Mouse (Mus musculus): ENCODE results near the gene Lin28b.

GRCm38 (mm10) chr10:45485226-45485760 lies 902 bp downstream of the Lin28b start:
- TF ChIP-seq EP300 (IDR thresholded peaks at IDR 0.05; ENCODE audit: low read depth in 1 of 2, low read length in 2 of 2) (no peak), CTCF (IDR thresholded peaks at IDR 0.05 in 2 of 3, conservative IDR thresholded peaks at IDR 0.05 in 1 of 3; ENCODE audit: control insufficient read depth in 1 of 3, insufficient read depth in 1 of 3, low read depth in 2 of 3, low read length in 3 of 3, poor library complexity in 1 of 3, severe bottlenecking in 1 of 3) (no peak), JUND (IDR thresholded peaks at IDR 0.05; ENCODE audit: low read depth, low read length) (no peak), KAT2A (conservative IDR thresholded peaks at IDR 0.05; ENCODE audit: low read depth, low read length) (no peak), MAZ (IDR thresholded peaks at IDR 0.05; ENCODE audit: low read depth, low read length) (no peak), POLR2A (IDR thresholded peaks at IDR 0.05; ENCODE audit: control insufficient read depth in 1 of 2, insufficient read depth in 1 of 2, low read depth in 1 of 2, low read length in 2 of 2, poor library complexity in 1 of 2) (no peak), GATA1 (IDR thresholded peaks at IDR 0.05; ENCODE audit: low read depth, low read length) (no peak), E2F4 (IDR thresholded peaks at IDR 0.05; ENCODE audit: borderline replicate concordance, low read depth, low read length) (no peak), ZC3H11A (IDR thresholded peaks at IDR 0.05; ENCODE audit: low read depth, low read length) (no peak), NRF1 (IDR thresholded peaks at IDR 0.05; ENCODE audit: insufficient read depth, low read depth, low read length, poor library complexity, severe bottlenecking) (no peak), MEF2A (IDR thresholded peaks at IDR 0.05; ENCODE audit: extremely low read depth, insufficient replicate concordance, low read depth, low read length, poor library complexity, severe bottlenecking) (no peak), RAD21 (IDR thresholded peaks at IDR 0.05; ENCODE audit: low read depth, low read length) (no peak), HCFC1 (IDR thresholded peaks at IDR 0.05; ENCODE audit: low read depth, low read length) (no peak), MYC (IDR thresholded peaks at IDR 0.05; ENCODE audit: low read depth, low read length) (no peak)
